Comparison of ENCODE assay signal across 7 mouse cellular contexts in the genomic region with DNA sequence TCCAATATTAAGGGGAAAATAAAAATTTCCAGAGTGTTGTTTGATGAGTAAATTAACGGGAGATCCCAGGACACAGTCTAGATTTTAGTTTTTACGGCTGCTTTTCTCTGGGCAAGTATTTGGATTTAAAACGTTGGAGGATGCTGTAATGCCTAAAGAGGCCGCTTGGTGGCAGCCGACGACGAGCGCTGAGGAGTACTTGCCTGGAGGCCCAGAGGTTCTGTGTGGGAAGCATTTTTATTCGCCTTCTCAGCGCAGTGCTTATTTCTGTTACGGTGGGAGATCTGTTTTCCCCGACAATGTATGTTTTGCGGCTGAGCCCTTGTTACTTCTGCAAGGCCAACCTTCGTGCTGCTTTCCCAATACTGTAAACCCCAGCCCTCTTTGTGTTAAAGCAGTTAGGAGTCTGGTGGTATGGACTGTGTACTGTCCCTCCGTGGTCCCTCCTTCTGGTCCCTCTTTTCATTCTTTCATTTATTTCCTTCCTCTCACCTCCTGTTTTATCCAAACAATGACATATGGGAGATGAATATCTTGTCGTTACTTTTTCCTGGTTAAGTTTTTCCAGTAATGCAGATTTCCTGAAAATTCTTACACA.
A peak's percentile ranks its signal among the peaks of the same experiment; 100 is the strongest.
DNase-seq lines count a peak whose midpoint lies in the region; ATAC-seq lines count a peak whose summit lies in the region.

No protein-coding gene starts in this region.

- H3K4me1 ChIP-seq in forebrain, embryonic 16.5 days (replicated peaks; ENCODE audit: control insufficient read depth, insufficient read depth, low read length): peaks cover 2% of the 10 kb centered on the region; the same call in 1 of the 2 replicates

- peak; percentile 76 for DNase-seq in NIH3T3 (ENCODE audit: low read depth)
- peak; percentile 44 for DNase-seq in cerebellum, adult 11 months
- DNase-seq in hindlimb bud, embryonic 11.5 days (ENCODE audit: extremely low spot score, low read depth, low spot score): peak; percentile 39
- DNase-seq in left cerebral cortex, adult 18-20 months (ENCODE audit: low spot score in 2 of 2): peak; percentile 83 to 90
- peak; percentile 71 for DNase-seq in mesoderm, embryonic 11.5 days (ENCODE audit: low read depth, low spot score)
- DNase-seq in skeletal muscle tissue, adult 2 months (ENCODE audit: low read depth, low spot score): peak; percentile 4

- no peak overlapping the region for H3K4me3 ChIP-seq in forebrain, embryonic 16.5 days (replicated peaks; ENCODE audit: low read length)

- peak; percentile 95 for ATAC-seq in forebrain, embryonic 16.5 days

- H3K36me3 ChIP-seq in forebrain, embryonic 16.5 days (ENCODE audit: control insufficient read depth, insufficient read depth): no peaks in the 10 kb centered on the region

- H3K27me3 ChIP-seq in forebrain, embryonic 16.5 days (replicated peaks; ENCODE audit: control insufficient read depth, insufficient read depth, low read length): no peaks in the 10 kb centered on the region

- WGBS in forebrain, embryonic 16.5 days: 12% methylated on average over 16 of the region's 16 CpGs

- H3K4me2 ChIP-seq in forebrain, embryonic 16.5 days (ENCODE audit: low read length): peak overlapping the region; percentile 32; the same call in 1 of the 2 replicates

- no peak overlapping the region for H3K27ac ChIP-seq in forebrain, embryonic 16.5 days (ENCODE audit: low read length)

- H3K9me3 ChIP-seq in forebrain, embryonic 16.5 days (ENCODE audit: control insufficient read depth, low read length): no peaks in the 10 kb centered on the region

- peak overlapping the region; percentile 7; the same call in 1 of the 2 replicates for H3K9ac ChIP-seq in forebrain, embryonic 16.5 days (replicated peaks; ENCODE audit: low read depth, low read length)

Comparison
In these comparisons a context has a peak if more than half of its experiments do, and no peak if none do; other contexts are left out.
1. DNase-seq: peak in every context shown above with its lines; median percentile 86 in left cerebral cortex, adult 18-20 months; 76 in NIH3T3; 71 in mesoderm, embryonic 11.5 days; 44 in cerebellum, adult 11 months; 39 in hindlimb bud, embryonic 11.5 days; 4 in skeletal muscle tissue, adult 2 months.